Mouse (Mus musculus): ENCODE measurements around the gene Esr2. TPM values are rescaled to one million over a fixed set of nuclear protein-coding genes. Genes with fewer than 3 reads are reported as not detected.

The Esr2 gene
- polyA plus RNA-seq, 1 experiment from 2014 or later = 0.41 TPM

DNA sequence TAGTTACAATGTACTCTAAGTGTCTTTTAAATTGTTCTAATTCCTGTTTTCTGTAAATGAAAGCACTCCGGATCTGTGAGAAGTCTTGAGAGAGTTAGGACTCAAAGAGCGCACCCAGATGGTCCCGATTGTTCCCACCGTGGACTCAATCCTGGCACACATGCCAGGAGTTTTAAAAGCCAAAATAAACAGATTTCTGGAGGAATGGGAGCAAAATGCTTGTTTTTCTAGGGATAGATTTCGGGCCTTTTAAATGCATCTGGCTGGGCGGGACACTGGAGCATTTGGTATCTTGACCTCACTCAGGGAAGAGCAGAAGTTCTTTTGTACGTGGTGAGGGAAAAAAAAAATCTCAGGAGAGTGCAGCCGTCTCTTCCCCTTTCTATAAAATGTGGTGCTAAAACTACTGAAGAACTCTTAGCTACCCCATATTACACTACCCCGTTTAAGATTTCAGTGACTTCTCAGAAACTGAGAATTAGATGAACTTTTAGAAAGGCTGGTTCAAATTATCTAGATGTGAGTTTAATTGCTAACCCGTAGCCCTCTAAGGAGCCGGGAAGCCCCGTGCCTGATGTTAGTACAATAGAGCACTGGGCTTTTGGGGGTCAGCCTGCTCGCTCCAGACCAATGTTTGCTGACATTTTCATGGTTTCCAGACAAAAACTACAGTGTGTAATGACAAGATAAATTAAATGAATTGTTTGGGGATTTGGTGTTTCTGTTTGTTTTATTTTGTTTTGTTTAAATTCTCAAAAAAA lies 103.8 kb downstream of the Esr2 start:
- WGBS = 5% methylated on average over 13 of the region's 13 CpGs
- Histone ChIP-seq H3K4me3 (peak overlapping the region; percentile 14), H3K27me3 (no peaks in the 10 kb centered on the region), H3K9ac (replicated peaks) (no peak overlapping the region), H3K4me2 (replicated peaks) (peak overlapping the region; percentile 29), H3K4me1 (peaks cover 23% of the 10 kb centered on the region), H3K36me3 (peaks cover 35% of the 10 kb centered on the region), H3K27ac (replicated peaks) (no peak overlapping the region; the same call in 1 of the 2 replicates), H3K9me3 (no peaks in the 10 kb centered on the region)
- no peak for ATAC-seq (ENCODE audit: low FRiP score, low read depth)

DNA sequence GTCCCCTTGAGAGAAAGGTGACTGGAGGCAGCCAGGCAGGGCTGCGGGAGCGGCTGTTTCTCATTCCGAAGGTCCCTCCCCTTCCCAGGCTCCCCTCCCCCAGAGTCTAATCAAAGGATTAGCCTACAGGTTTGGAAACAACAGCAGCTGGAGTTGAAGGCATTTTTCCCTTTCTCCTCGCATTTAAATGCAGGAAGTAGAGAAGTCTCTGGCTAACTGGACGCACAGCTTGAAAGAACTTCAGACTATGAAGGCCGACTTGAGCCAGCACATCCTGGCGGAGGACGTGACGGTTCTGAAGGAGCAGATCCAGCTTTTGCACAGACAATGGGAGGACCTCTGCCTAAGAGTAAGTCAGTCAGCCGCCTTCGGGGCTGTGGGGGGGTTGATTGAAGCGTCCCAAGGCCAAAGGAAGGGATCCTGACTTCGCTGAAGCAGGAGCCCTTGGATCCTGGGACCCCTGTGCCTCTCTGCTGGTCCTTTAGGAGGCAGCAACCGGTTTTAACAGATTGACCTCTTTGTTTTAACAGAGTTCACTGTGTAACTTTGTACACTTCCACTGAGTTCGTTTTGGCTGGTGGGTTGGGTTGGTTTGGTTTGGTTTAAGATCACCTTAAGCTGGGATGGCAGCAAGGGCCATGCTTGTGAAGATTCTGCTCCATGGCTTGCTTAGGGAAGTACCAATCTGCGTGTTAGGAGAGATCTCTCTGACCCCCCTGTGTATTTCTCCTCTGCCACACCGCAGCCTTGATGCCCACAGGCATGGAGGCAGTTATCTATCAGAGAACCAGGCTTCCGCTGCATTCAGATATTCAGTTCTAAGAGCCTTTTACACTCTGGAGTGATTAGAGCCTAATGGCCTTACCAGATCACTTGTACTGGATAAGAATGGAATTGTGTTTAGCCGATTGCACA lies 104.9 kb downstream of the Esr2 start:
- peak overlapping the region; percentile 43 for H3K4me2 ChIP-seq (replicated peaks)
- H3K9ac ChIP-seq (replicated peaks) = 0 out of 2 replicates have a peak overlapping the region, but pooled peaks have one; percentile 46
- 0 out of 2 replicates have a peak, but pooled peaks have one; percentile 34 for ATAC-seq (ENCODE audit: low FRiP score, low read depth)
- peaks cover 41% of the 10 kb centered on the region for H3K36me3 ChIP-seq
- no peaks in the 10 kb centered on the region for H3K9me3 ChIP-seq
- H3K4me1 ChIP-seq = peaks cover 23% of the 10 kb centered on the region
- no peaks in the 10 kb centered on the region for H3K27me3 ChIP-seq
- 3% methylated on average over 19 of the region's 19 CpGs for WGBS
- H3K4me3 ChIP-seq = peak overlapping the region; percentile 27
- peak overlapping the region; percentile 56 for H3K27ac ChIP-seq (replicated peaks)

Other genes starting within 250 kb of the Esr2 start
- not detected in 2 replicates for gene Tex21, start 69.5 kb upstream of the Esr2 start, polyA plus RNA-seq (2016; fragmentation: Nextera tagmentation; extraction: Ambion mirVana)
- 49.5 and 52.5 TPM in 2 replicates for gene Mthfd1, start 78.0 kb upstream of the Esr2 start, polyA plus RNA-seq (2016; fragmentation: Nextera tagmentation; extraction: Ambion mirVana)
- 6.2 and 6.4 TPM in 2 replicates for gene Akap5, start 147.6 kb upstream of the Esr2 start, polyA plus RNA-seq (2016; fragmentation: Nextera tagmentation; extraction: Ambion mirVana)
- 18.1 and 20.2 TPM in 2 replicates for gene Zbtb25, start 192.3 kb upstream of the Esr2 start, polyA plus RNA-seq (2016; fragmentation: Nextera tagmentation; extraction: Ambion mirVana)
- 7.5 and 7.7 TPM in 2 replicates for gene Zbtb1, start 193.0 kb upstream of the Esr2 start, polyA plus RNA-seq (2016; fragmentation: Nextera tagmentation; extraction: Ambion mirVana)
- gene Hspa2, start 226.9 kb upstream of the Esr2 start, polyA plus RNA-seq (2016; fragmentation: Nextera tagmentation; extraction: Ambion mirVana) = 5.8 and 6.5 TPM in 2 replicates
- 0.25 and 0.42 TPM in 2 replicates for gene Ppp1r36, start 240.3 kb upstream of the Esr2 start, polyA plus RNA-seq (2016; fragmentation: Nextera tagmentation; extraction: Ambion mirVana)